Mouse (Mus musculus) olfactory bulb, adult 2 months (tissue): ENCODE measurements at regions not wholly inside any gene's neighbourhood (a gene's known extent, or its start where the extent isn't known, plus 50 kb on each side); places are given as distances from the start of the nearest gene placed in this dataset.

Experiments used
- H3K27ac ChIP-seq: fragments of 200-500 bp; 2 replicates; pipeline ENCODE4 v1.5.1; 2012; ENCODE audit warnings: low read depth, low read length; ENCODE audit not compliant: insufficient read depth
- H3K4me1 ChIP-seq: fragments of 200-500 bp; 2 replicates; pipeline ENCODE4 v1.6.1; 2012; ENCODE audit warnings: low read length; ENCODE audit not compliant: control insufficient read depth, insufficient read depth
- H3K4me3 ChIP-seq: fragments of 200-500 bp; 2 replicates; pipeline ENCODE4 v1.5.1; 2012; ENCODE audit warnings: mild to moderate bottlenecking, low read depth, low read length, moderate library complexity; ENCODE audit not compliant: insufficient read depth
- CTCF ChIP-seq: fragments of 200-500 bp; IDR thresholded peaks from 2 replicates; pipeline ENCODE4 v1.5.1; 2012; ENCODE audit warnings: low read depth, mild to moderate bottlenecking, low read length, moderate library complexity; ENCODE audit not compliant: insufficient read depth
- POLR2A ChIP-seq: fragments of 200-500 bp; IDR thresholded peaks from 2 replicates; pipeline ENCODE4 v1.6.1; 2012; ENCODE audit warnings: mild to moderate bottlenecking, low read depth, low read length, moderate library complexity; ENCODE audit not compliant: insufficient read depth
- WGBS: fragments of 180-500 bp; shearing (Covaris S2); methylation state at CpG from one replicate; pipeline ENCODE4 v1.1.7; 2018; 5-methylcytosine and 5-hydroxymethylcytosine counted together

- Histone ChIP-seq H3K27ac (no peak overlapping the region), H3K4me1 (0 out of 2 replicates have a peak, but pooled peaks cover 2% of the 10 kb centered on the region), H3K4me3 (no peak overlapping the region)
- TF ChIP-seq POLR2A = no peak
- no peak for TF ChIP-seq CTCF
- 94% methylated on average over 4 of the region's 4 CpGs for WGBS
Measured at GRCm38 (mm10) chr2:72797002-72797718, 183.1 kb downstream of the Sp3 start.

GRCm38 (mm10) chr2:72800696-72801095 is 179.6 kb downstream of the Sp3 start:
- no peak for TF ChIP-seq CTCF
- TF ChIP-seq POLR2A = no peak
- no peak overlapping the region for H3K4me3 ChIP-seq
- no peak overlapping the region for H3K27ac ChIP-seq
- no peaks in the 10 kb centered on the region for H3K4me1 ChIP-seq
- WGBS = 69% methylated on average over 7 of the region's 7 CpGs

- TF ChIP-seq CTCF = no peak
- TF ChIP-seq POLR2A = no peak
- Histone ChIP-seq H3K4me3 (no peak overlapping the region), H3K4me1 (peaks cover 13% of the 10 kb centered on the region; the same call in 1 of the 2 replicates), H3K27ac (no peak overlapping the region)
- WGBS = 54% methylated on average over 14 of the region's 14 CpGs
Measured at GRCm38 (mm10) chr2:72813282-72813974, 166.8 kb downstream of the Sp3 start.

GRCm38 (mm10) chr2:72825251-72825650 is 155.0 kb downstream of the Sp3 start:
- Histone ChIP-seq H3K4me3 (no peak overlapping the region), H3K4me1 (no peaks in the 10 kb centered on the region), H3K27ac (no peak overlapping the region)
- WGBS = 67% methylated on average over 4 of the region's 4 CpGs
- TF ChIP-seq POLR2A = no peak
- TF ChIP-seq CTCF = no peak

- H3K27ac ChIP-seq = no peak overlapping the region
- H3K4me1 ChIP-seq = no peaks in the 10 kb centered on the region
- WGBS = 62% methylated on average over 1 of the region's 1 CpGs
- TF ChIP-seq CTCF (no peak), POLR2A (no peak)
- H3K4me3 ChIP-seq = no peak overlapping the region
Measured at GRCm38 (mm10) chr2:72829139-72829538, 151.1 kb downstream of the Sp3 start.

GRCm38 (mm10) chr2:72832770-72833169 is 147.5 kb downstream of the Sp3 start:
- TF ChIP-seq CTCF (no peak), POLR2A (no peak)
- H3K4me3 ChIP-seq = no peak overlapping the region
- H3K27ac ChIP-seq = no peak overlapping the region
- no peaks in the 10 kb centered on the region for H3K4me1 ChIP-seq
- 62% methylated on average over 10 of the region's 10 CpGs for WGBS

- no peak overlapping the region for H3K27ac ChIP-seq
- no peak overlapping the region for H3K4me3 ChIP-seq
- 64% methylated on average over 6 of the region's 6 CpGs for WGBS
- H3K4me1 ChIP-seq = peaks cover 3% of the 10 kb centered on the region; the same call in 1 of the 2 replicates
- TF ChIP-seq POLR2A (no peak), CTCF (no peak)
Measured at GRCm38 (mm10) chr2:72838085-72838727, 142.0 kb downstream of the Sp3 start.

GRCm38 (mm10) chr2:72839673-72840072 is 140.6 kb downstream of the Sp3 start:
- Histone ChIP-seq H3K4me3 (no peak overlapping the region), H3K4me1 (peaks cover 3% of the 10 kb centered on the region; the same call in 1 of the 2 replicates), H3K27ac (no peak overlapping the region)
- TF ChIP-seq CTCF (no peak), POLR2A (no peak)
- 84% methylated on average over 5 of the region's 5 CpGs for WGBS

GRCm38 (mm10) chr2:72841367-72841766 is 138.9 kb downstream of the Sp3 start:
- Histone ChIP-seq H3K4me1 (peaks cover 3% of the 10 kb centered on the region; the same call in 1 of the 2 replicates), H3K4me3 (no peak overlapping the region), H3K27ac (no peak overlapping the region; the same call in 1 of the 2 replicates)
- TF ChIP-seq CTCF (no peak), POLR2A (no peak)
- WGBS = 22% methylated on average over 5 of the region's 5 CpGs
